Mouse (Mus musculus) intestine, embryonic 16.5 days (tissue): ENCODE results near the gene Gpc6. TPM values are rescaled to one million over a fixed set of nuclear protein-coding genes. Genes with fewer than 3 reads are reported as not detected.

Source experiments
- ATAC-seq: fragments of 200-750 bp; cut with Nextera tagmentation; 2 replicates; pipeline ENCODE4 v1.8.0; 2017; ENCODE audit warnings: moderate TSS enrichment, moderate library complexity
- H3K27ac ChIP-seq: fragments of 300-500 bp; sonication (generic); 2 replicates; pipeline ENCODE4 v1.5.1; 2014; ENCODE audit warnings: mild to moderate bottlenecking, low read length
- H3K27me3 ChIP-seq: fragments of 300-500 bp; sonication (generic); replicated peaks from 2 replicates; pipeline ENCODE4 v1.6.1; 2014; ENCODE audit warnings: low read length, control low read depth, mixed read lengths; ENCODE audit not compliant: control insufficient read depth, insufficient read depth
- H3K36me3 ChIP-seq: fragments of 300-500 bp; sonication (generic); 2 replicates; pipeline ENCODE4 v1.6.1; 2014; ENCODE audit warnings: low read length, control low read depth; ENCODE audit not compliant: control insufficient read depth, insufficient read depth
- H3K4me1 ChIP-seq: fragments of 300-500 bp; sonication (generic); 2 replicates; pipeline ENCODE4 v1.6.1; 2014; ENCODE audit warnings: low read length, control low read depth, mixed read lengths; ENCODE audit not compliant: control insufficient read depth, insufficient read depth
- H3K4me2 ChIP-seq: fragments of 300-500 bp; sonication (generic); 2 replicates; pipeline ENCODE4 v1.6.1; 2014; ENCODE audit warnings: low read depth, low read length, control low read depth
- H3K4me3 ChIP-seq: fragments of 300-500 bp; sonication (generic); 2 replicates; pipeline ENCODE4 v1.5.1; 2014; ENCODE audit warnings: mild to moderate bottlenecking, low read length
- H3K9ac ChIP-seq: fragments of 300-500 bp; sonication (generic); 2 replicates; pipeline ENCODE4 v1.6.1; 2014; ENCODE audit warnings: low read depth, low read length
- H3K9me3 ChIP-seq: fragments of 300-500 bp; sonication (generic); 2 replicates; pipeline ENCODE4 v1.6.1; 2016; ENCODE audit warnings: low read length, control low read depth; ENCODE audit not compliant: control insufficient read depth
- WGBS: fragments of 180-500 bp; shearing (Covaris S2); extraction: QIAGEN DNeasy Blood & Tissue Kit; methylation state at CpG from one replicate; pipeline ENCODE4 v1.1.7; 2014; 5-methylcytosine and 5-hydroxymethylcytosine counted together
- polyA plus RNA-seq: library from polyadenylated mRNA; unstranded; fragments of >200 nt; fragmentation: Nextera tagmentation; extraction: Ambion mirVana; gene quantifications from 2 replicates; pipeline ENCODE4 v1.2.1, GENCODE M21; 2015

Gene Gpc6
- polyA plus RNA-seq, 1 experiment from 2014 or later: 29.7 TPM

DNA sequence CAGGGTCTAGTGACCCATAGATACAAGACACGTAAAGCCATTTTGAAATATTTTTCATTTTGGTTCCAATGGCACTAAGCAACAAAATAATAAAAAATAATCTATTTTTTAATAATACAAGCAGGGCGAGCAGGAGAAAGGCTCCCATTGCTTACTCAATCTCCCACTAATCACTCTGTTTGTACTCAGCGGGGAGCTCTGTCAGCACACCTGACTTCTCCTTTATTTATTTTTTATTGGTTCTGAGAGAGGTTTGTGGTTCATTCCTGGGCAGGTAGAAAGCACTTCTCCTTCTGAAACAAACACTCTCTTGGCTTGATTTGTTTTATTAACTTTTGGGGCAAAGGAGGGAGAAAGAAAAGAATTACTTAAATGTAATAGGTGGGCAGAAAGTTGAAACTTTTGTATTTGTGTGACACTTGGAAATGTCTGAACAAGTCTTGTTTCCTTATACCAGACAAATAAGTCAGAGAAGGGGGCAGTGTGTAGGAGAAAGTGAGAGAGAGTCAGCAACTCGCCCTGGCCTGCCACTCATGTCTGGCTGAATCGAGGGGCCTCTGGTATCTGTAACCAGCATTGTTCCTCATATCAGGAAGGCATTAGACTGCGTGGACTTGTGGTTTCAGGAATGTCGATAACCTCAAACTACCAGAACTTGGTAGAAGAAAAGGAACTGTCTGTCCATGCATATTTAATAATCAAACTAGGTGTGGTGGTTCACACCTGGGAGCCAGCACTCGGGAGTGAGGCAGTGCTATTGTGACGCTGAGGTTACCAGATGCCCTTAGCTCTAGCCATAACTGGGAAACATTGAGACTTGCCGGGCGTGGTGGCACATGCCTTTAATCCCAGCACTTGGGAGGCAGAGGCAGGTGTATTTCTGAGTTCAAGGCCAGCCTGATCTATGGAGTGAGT is 924.7 kb downstream of the Gpc6 start:
- no peak overlapping the region for H3K9ac ChIP-seq
- WGBS: 80% methylated on average over 11 of the region's 11 CpGs
- H3K4me1 ChIP-seq: no peaks in the 10 kb centered on the region
- H3K27me3 ChIP-seq: no peaks in the 10 kb centered on the region
- H3K9me3 ChIP-seq: no peaks in the 10 kb centered on the region
- ATAC-seq: no peak
- H3K36me3 ChIP-seq: no peaks in the 10 kb centered on the region
- no peak overlapping the region for H3K4me2 ChIP-seq
- no peak overlapping the region for H3K27ac ChIP-seq
- H3K4me3 ChIP-seq: no peak overlapping the region

DNA sequence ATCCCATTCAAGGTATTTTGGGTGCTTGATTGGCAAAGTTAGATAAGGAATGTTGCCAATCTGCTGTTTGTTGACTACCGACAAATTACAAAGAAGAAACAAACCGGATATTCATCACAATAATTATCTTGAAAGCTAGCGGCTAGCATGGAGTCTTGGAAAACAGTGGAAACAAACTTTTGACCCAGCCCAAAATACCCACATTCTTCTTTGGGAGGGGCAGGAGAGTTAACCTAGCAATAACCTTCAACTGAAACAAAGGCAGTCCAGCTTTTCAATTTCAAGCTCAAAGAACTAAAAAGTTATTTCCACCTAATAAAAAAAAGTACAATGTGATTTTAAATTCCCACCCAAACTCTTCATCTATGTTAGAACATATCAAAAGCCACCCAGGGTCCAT is 927.2 kb downstream of the Gpc6 start:
- Histone ChIP-seq H3K36me3 (no peaks in the 10 kb centered on the region), H3K27ac (no peak overlapping the region), H3K4me3 (no peak overlapping the region), H3K27me3 (no peaks in the 10 kb centered on the region), H3K9me3 (no peaks in the 10 kb centered on the region), H3K9ac (no peak overlapping the region), H3K4me2 (no peak overlapping the region), H3K4me1 (no peaks in the 10 kb centered on the region)
- 93% methylated on average over 3 of the region's 3 CpGs for WGBS
- ATAC-seq: no peak

DNA sequence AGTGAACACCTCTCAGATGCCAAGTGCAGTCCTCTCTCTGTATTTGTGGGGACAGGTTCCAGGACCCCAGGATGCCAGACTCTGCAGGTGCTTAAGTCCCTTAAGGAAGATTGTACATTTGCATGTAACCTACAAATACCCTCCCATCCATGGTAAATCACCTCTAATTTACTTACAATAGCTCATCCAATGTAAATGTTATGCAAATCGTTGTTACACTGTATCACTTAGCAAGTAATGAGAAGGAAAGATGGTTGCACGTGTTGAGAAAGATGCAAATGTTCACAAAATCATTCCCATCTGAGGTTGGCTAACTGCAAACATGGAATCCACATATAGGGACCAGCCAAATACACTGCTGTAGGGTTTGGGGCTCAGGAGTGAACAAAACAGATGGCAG is 927.7 kb downstream of the Gpc6 start:
- Histone ChIP-seq H3K4me1 (no peaks in the 10 kb centered on the region), H3K9me3 (no peaks in the 10 kb centered on the region), H3K36me3 (no peaks in the 10 kb centered on the region), H3K4me3 (no peak overlapping the region), H3K4me2 (no peak overlapping the region), H3K27ac (no peak overlapping the region), H3K9ac (no peak overlapping the region), H3K27me3 (no peaks in the 10 kb centered on the region)
- WGBS: 87% methylated on average over 2 of the region's 2 CpGs
- ATAC-seq: no peak

DNA sequence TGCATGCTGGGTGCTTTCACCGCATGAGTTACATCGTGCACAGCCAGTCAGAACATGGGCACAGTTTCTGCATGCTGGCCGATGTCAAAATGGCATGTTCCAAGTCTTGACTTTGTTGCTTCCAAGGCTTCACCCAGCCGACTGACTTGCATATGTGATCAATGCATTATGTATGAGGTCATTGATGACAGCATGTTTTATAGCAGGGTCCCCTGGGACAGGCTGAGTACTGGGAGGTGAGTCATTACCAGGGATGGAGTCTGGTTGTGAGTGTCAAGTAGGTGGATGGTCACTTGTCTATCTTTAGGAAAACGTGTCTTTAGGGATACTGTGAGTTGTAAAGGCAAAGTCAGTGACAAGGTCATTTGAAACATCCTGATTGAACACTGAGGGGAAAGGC is 929.4 kb downstream of the Gpc6 start:
- no peaks in the 10 kb centered on the region for H3K27me3 ChIP-seq
- H3K4me1 ChIP-seq: no peaks in the 10 kb centered on the region
- H3K36me3 ChIP-seq: no peaks in the 10 kb centered on the region
- H3K4me2 ChIP-seq: no peak overlapping the region
- no peak overlapping the region for H3K27ac ChIP-seq
- no peak for ATAC-seq
- H3K9ac ChIP-seq: no peak overlapping the region
- 91% methylated on average over 5 of the region's 5 CpGs for WGBS
- H3K9me3 ChIP-seq: no peaks in the 10 kb centered on the region
- no peak overlapping the region for H3K4me3 ChIP-seq

DNA sequence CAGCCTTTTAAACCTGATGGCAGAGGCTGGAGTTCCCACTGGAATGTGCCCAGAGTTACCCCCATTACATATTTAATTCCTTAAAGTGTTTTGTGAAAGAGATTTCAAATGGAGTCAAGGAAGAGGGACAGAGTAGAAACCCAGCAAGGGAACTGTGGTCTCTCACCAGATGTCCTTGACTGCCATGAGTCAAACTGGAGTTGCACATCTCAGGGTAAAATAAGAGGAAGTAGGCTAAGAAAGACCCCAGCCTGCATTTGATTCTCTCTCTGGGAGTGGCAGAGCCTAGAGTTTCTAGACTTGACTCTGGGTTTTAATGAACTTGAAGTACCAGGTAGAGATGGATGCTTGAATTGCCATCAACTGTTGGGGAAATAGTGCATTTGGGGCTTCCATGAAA is 946.2 kb downstream of the Gpc6 start:
- H3K4me3 ChIP-seq: no peak overlapping the region
- no peaks in the 10 kb centered on the region for H3K9me3 ChIP-seq
- H3K27ac ChIP-seq: no peak overlapping the region
- H3K4me1 ChIP-seq: no peaks in the 10 kb centered on the region
- H3K4me2 ChIP-seq: no peak overlapping the region
- ATAC-seq: no peak
- no peaks in the 10 kb centered on the region for H3K36me3 ChIP-seq
- H3K27me3 ChIP-seq: no peaks in the 10 kb centered on the region
- no peak overlapping the region for H3K9ac ChIP-seq

DNA sequence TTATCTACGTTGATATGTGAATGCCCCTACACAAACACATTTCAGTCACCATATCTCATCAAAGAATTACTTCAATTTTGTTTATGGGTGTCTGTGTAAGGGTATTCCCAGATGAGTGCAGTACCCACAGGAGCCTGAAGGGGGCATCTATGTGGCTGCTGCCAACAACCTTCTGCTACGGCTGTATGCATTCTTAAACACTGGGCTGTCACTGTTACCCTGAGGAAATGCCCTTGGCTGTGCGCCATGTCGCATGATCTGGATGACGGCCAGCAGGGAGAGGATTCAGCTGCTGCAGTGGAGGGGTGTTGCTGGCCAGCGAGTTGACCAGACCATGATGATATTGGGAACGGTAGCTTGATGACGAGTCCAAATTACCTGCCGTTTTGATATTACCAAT is 954.2 kb downstream of the Gpc6 start:
- Histone ChIP-seq H3K4me1 (no peaks in the 10 kb centered on the region), H3K9me3 (no peaks in the 10 kb centered on the region), H3K36me3 (no peaks in the 10 kb centered on the region), H3K9ac (no peak overlapping the region), H3K4me2 (no peak overlapping the region), H3K4me3 (no peak overlapping the region), H3K27me3 (no peaks in the 10 kb centered on the region), H3K27ac (no peak overlapping the region)
- WGBS: 80% methylated on average over 9 of the region's 9 CpGs
- ATAC-seq: no peak

DNA sequence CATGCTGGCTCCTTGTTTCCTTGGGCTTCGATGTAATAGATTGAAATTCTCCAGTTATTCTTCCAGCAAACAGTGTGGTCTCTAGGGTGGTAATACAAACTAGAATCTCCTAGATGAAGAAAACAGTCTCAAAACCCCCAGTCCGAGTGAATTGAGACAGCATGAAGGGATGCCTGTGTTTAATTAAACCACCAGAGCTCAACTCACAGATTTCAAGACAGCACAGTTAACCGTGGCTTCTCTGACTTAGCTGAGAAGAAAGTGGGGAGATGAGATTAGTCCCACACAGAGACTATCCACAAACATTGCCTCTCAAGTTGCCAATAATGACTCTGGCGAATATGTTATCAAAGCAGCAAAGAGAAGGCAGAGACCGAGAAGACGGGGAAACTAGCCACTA is 956.0 kb downstream of the Gpc6 start:
- ATAC-seq: no peak
- no peak overlapping the region for H3K27ac ChIP-seq
- no peaks in the 10 kb centered on the region for H3K9me3 ChIP-seq
- no peaks in the 10 kb centered on the region for H3K27me3 ChIP-seq
- 74% methylated on average over 6 of the region's 6 CpGs for WGBS
- no peaks in the 10 kb centered on the region for H3K36me3 ChIP-seq
- no peak overlapping the region for H3K9ac ChIP-seq
- H3K4me2 ChIP-seq: no peak overlapping the region
- H3K4me3 ChIP-seq: no peak overlapping the region
- no peaks in the 10 kb centered on the region for H3K4me1 ChIP-seq

DNA sequence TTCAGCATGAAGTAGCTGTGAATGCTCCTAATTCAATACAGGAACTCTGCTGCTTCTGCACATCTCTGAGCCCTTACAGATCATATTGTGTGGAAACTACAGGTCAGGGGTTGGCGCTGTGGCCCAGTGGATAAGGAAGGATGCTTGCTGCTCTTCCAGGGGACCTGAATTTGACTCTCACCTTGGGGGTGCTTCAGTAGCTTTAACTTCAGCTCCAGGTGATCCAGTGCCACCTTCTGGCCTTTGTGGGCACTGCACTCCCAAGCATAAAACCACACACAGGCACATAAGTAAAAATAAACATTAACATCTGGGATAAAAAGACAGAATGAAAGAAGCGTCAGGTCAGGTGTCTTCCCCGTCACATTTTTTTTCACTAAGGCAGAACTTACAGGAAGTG is 957.1 kb downstream of the Gpc6 start:
- Histone ChIP-seq H3K4me2 (no peak overlapping the region), H3K27ac (no peak overlapping the region), H3K4me3 (no peak overlapping the region), H3K27me3 (no peaks in the 10 kb centered on the region), H3K36me3 (no peaks in the 10 kb centered on the region), H3K9me3 (no peaks in the 10 kb centered on the region), H3K9ac (no peak overlapping the region), H3K4me1 (no peaks in the 10 kb centered on the region)
- ATAC-seq: no peak
- 55% methylated on average over 3 of the region's 3 CpGs for WGBS

DNA sequence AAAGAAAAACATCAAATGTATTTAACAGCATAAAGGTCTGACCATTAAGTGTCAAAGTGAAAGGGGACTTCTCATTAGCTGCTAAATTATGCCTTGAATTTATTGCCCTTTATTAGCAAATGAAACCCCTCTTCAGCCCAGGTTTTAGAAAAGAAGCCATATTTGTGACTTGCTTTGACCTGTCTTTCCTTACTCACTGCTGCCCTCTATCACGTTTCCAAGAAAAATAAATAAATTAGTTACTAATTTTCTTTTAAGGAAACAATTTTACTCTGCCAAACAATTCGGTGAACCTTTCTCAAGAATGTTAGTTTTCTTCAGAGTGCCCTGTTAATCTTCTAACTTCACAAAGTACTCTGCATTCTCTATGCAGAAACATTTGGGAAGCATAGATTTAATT is 964.5 kb downstream of the Gpc6 start:
- no peaks in the 10 kb centered on the region for H3K4me1 ChIP-seq
- H3K4me3 ChIP-seq: no peak overlapping the region
- no peak overlapping the region for H3K27ac ChIP-seq
- H3K4me2 ChIP-seq: no peak overlapping the region
- H3K9me3 ChIP-seq: no peaks in the 10 kb centered on the region
- H3K27me3 ChIP-seq: no peaks in the 10 kb centered on the region
- H3K36me3 ChIP-seq: no peaks in the 10 kb centered on the region
- 56% methylated on average over 2 of the region's 2 CpGs for WGBS
- ATAC-seq: no peak
- H3K9ac ChIP-seq: no peak overlapping the region

DNA sequence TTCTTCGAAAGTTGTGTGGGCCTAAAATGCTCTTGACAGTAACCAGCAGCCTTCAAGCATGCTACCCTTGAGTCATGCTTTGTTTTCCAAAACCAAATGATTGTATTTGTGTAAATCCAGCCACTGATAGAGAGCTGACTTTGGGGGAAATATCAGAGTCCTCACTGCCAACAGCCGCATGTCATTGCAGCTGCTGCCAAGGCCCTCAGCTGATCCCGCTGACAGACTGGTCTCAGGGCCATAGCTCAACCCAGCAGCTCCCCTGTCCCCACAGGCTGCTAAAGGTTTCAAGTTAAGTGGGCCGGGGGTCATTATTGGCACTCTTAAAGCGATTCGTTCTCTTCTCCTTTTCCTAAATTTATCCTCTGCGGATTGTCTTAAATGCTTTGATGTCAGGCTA is 966.3 kb downstream of the Gpc6 start:
- Histone ChIP-seq H3K4me1 (no peaks in the 10 kb centered on the region), H3K4me2 (no peak overlapping the region), H3K9me3 (no peaks in the 10 kb centered on the region), H3K27me3 (no peaks in the 10 kb centered on the region), H3K27ac (no peak overlapping the region), H3K9ac (no peak overlapping the region), H3K4me3 (no peak overlapping the region), H3K36me3 (no peaks in the 10 kb centered on the region)
- WGBS: 69% methylated on average over 7 of the region's 7 CpGs
- no peak for ATAC-seq
